Mouse (Mus musculus) small intestine, adult 2 months (tissue): Measurements from ENCODE around the gene Iglon5.

ENCODE experiments used
- CTCF ChIP-seq: fragments of 200-500 bp; IDR thresholded peaks from 2 replicates; pipeline ENCODE4 v1.5.1; 2012; ENCODE audit warnings: low read depth, mild to moderate bottlenecking, control low read depth, inconsistent platforms, low read length, moderate library complexity, mixed read lengths; ENCODE audit not compliant: insufficient replicate concordance, insufficient read length; ENCODE audit errors: extremely low read depth
- POLR2A ChIP-seq: fragments of 200-500 bp; IDR thresholded peaks from 2 replicates; pipeline ENCODE4 v1.6.1; 2012; ENCODE audit warnings: low read depth, mild to moderate bottlenecking, control low read depth, inconsistent platforms, low read length, moderate library complexity

DNA sequence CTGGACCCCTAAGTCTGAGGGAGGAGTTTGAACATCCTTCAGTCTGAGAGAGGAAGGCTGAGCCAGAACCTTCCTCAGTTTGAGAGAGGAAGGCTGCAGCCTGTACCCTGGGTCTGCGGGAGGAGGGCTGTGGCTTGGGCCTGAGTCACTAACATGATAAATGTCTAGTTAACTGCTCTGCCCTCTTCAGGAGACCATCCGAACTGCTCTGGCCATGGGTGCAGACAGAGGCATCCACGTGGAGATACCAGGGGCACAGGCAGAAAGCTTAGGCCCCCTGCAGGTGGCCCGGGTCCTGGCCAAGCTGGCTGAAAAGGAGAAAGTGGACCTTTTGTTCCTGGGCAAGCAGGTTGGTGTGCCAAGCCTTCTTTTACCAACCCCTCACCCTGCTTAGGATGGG is 37.3 kb downstream of the Iglon5 start:
- TF ChIP-seq CTCF (no peak), POLR2A (no peak)
